Mouse (Mus musculus) heart, postnatal 0 days (tissue): ENCODE results near the gene Tns3. TPM values are rescaled to one million over a fixed set of nuclear protein-coding genes. Genes with fewer than 3 reads are reported as not detected.

Source experiments
- ATAC-seq: fragments of 200-750 bp; cut with Nextera tagmentation; 2 replicates; pipeline ENCODE4 v1.8.0; 2017; ENCODE audit warnings: low read depth, moderate number of reproducible peaks, moderate library complexity; ENCODE audit not compliant: insufficient read depth
- DNase-seq: peaks from one replicate; pipeline ENCODE4 v3.0.0-alpha.2; 2016; ENCODE audit warnings: low spot score
- H3K27ac ChIP-seq: fragments of 300-500 bp; sonication (generic); 2 replicates; pipeline ENCODE4 v1.5.1; 2014; ENCODE audit warnings: low read depth, mild to moderate bottlenecking
- H3K27me3 ChIP-seq: fragments of 300-500 bp; sonication (generic); 2 replicates; pipeline ENCODE4 v1.6.1; 2014; ENCODE audit warnings: low read length, mixed read lengths; ENCODE audit not compliant: control insufficient read depth, insufficient read depth
- H3K36me3 ChIP-seq: fragments of 300-500 bp; sonication (generic); replicated peaks from 2 replicates; pipeline ENCODE4 v1.6.1; 2014; ENCODE audit warnings: low read length, mixed read lengths; ENCODE audit not compliant: control insufficient read depth, insufficient read depth
- H3K4me1 ChIP-seq: fragments of 300-500 bp; sonication (generic); 2 replicates; pipeline ENCODE4 v1.6.1; 2014; ENCODE audit warnings: antibody characterized with exemption; ENCODE audit not compliant: control insufficient read depth, insufficient read depth
- H3K4me2 ChIP-seq: fragments of 300-500 bp; sonication (generic); 2 replicates; pipeline ENCODE4 v1.6.1; 2014; ENCODE audit warnings: low read depth, mild to moderate bottlenecking, low read length, moderate library complexity
- H3K4me3 ChIP-seq: fragments of 300-500 bp; sonication (generic); 2 replicates; pipeline ENCODE4 v1.5.1; 2014; ENCODE audit warnings: low read depth, low read length
- H3K9ac ChIP-seq: fragments of 300-500 bp; sonication (generic); replicated peaks from 2 replicates; pipeline ENCODE4 v1.6.1; 2014; ENCODE audit warnings: low read depth, low read length, mixed read lengths
- H3K9me3 ChIP-seq: fragments of 300-500 bp; sonication (generic); replicated peaks from 2 replicates; pipeline ENCODE4 v1.6.1; 2016; ENCODE audit warnings: low read length; ENCODE audit not compliant: control insufficient read depth
- CTCF ChIP-seq: IDR thresholded peaks from 2 replicates; pipeline ENCODE4 v1.5.1; 2016; ENCODE audit warnings: antibody characterized with exemption, control low read depth, low read depth
- EP300 ChIP-seq: IDR thresholded peaks from 2 replicates; pipeline ENCODE4 v1.6.1; 2016; ENCODE audit warnings: antibody characterized with exemption, low read depth
- WGBS: fragments of 180-500 bp; shearing (Covaris S2); extraction: QIAGEN DNeasy Blood & Tissue Kit; methylation state at CpG from one replicate; pipeline ENCODE4 v1.1.7; 2014; 5-methylcytosine and 5-hydroxymethylcytosine counted together
- polyA plus RNA-seq: library from polyadenylated mRNA; unstranded; fragments of >200 nt; fragmentation: Nextera tagmentation; extraction: Ambion mirVana; gene quantifications from 2 replicates; pipeline ENCODE4 v1.2.1, GENCODE M21; 2015
- total RNA-seq: library from RNA; depleted of rRNA; stranded (reverse); fragments of >200 nt; gene quantifications from 2 replicates; pipeline ENCODE4 v1.2.3, GENCODE M21; 2014; ENCODE audit warnings: low replicate concordance

Gene Tns3
- total and polyA plus RNA-seq, 2 experiments from 2014 or later: 7.6 to 31.7 TPM

GRCm38 (mm10) chr11:8401328-8401727, 263.0 kb downstream of the Tns3 start:
- Histone ChIP-seq H3K27ac (no peak overlapping the region), H3K4me2 (no peak overlapping the region), H3K4me1 (no peaks in the 10 kb centered on the region), H3K9ac (no peak overlapping the region), H3K9me3 (no peaks in the 10 kb centered on the region), H3K4me3 (no peak overlapping the region), H3K36me3 (no peaks in the 10 kb centered on the region), H3K27me3 (no peaks in the 10 kb centered on the region)
- no peak for TF ChIP-seq CTCF
- TF ChIP-seq EP300: no peak
- DNase-seq (no peak), ATAC-seq (no peak)
- WGBS: 74% methylated on average over 7 of the region's 7 CpGs

DNA sequence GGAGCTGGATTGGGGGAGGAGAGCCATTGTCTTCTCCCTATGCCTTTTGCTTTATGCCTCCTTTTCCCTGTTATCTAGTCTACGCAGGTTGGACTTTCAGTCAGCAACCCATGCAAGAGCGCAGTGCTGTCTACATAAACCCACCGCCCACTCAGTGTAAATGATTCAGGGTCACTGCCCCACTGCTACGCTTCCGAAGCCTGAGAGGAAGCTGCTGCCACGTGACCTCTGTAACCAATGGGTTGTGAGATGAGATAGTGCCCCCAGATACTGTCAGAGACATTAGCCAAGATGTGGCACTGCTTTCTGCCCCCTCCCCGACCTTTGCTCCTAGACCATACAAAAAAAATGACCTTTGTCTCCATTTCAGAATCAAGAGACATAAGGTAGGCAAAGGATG, 268.0 kb downstream of the Tns3 start:
- 77% methylated on average over 7 of the region's 7 CpGs for whole genome bisulfite sequencing
- Histone ChIP-seq H3K27me3 (no peaks in the 10 kb centered on the region), H3K9ac (no peak overlapping the region), H3K9me3 (no peaks in the 10 kb centered on the region), H3K27ac (no peak overlapping the region), H3K4me3 (no peak overlapping the region), H3K4me2 (no peak overlapping the region), H3K4me1 (no peaks in the 10 kb centered on the region), H3K36me3 (no peaks in the 10 kb centered on the region)
- DNase-seq (no peak), ATAC-seq (no peak)
- no peak for TF ChIP-seq CTCF
- TF ChIP-seq EP300: no peak

GRCm38 (mm10) chr11:8391564-8391963, 272.8 kb downstream of the Tns3 start:
- ATAC-seq (no peak), DNase-seq (no peak)
- Histone ChIP-seq H3K4me3 (no peak overlapping the region), H3K4me2 (no peak overlapping the region), H3K27ac (no peak overlapping the region), H3K27me3 (no peaks in the 10 kb centered on the region), H3K4me1 (no peaks in the 10 kb centered on the region), H3K9ac (no peak overlapping the region), H3K9me3 (no peaks in the 10 kb centered on the region), H3K36me3 (no peaks in the 10 kb centered on the region)
- TF ChIP-seq EP300 (no peak), CTCF (no peak)
- 57% methylated on average over 5 of the region's 5 CpGs for WGBS

- H3K36me3 ChIP-seq: no peaks in the 10 kb centered on the region
- H3K9ac ChIP-seq: no peak overlapping the region
- WGBS: 68% methylated on average over 7 of the region's 7 CpGs
- H3K4me1 ChIP-seq: no peaks in the 10 kb centered on the region
- H3K27ac ChIP-seq: no peak overlapping the region
- H3K4me3 ChIP-seq: no peak overlapping the region
- TF ChIP-seq EP300 (no peak), CTCF (no peak)
- H3K9me3 ChIP-seq: no peaks in the 10 kb centered on the region
- ATAC-seq: no peak
- no peak overlapping the region for H3K4me2 ChIP-seq
- no peaks in the 10 kb centered on the region for H3K27me3 ChIP-seq
- DNase-seq: no peak
Observed at GRCm38 (mm10) chr11:8385891-8386405, 278.4 kb downstream of the Tns3 start.
